Mouse (Mus musculus) T-helper 1 cell (primary cell): ENCODE measurements around the gene Gm49361.
"Not testable (repeated sequence)": the region's sequence is repeated elsewhere in the genome, so short reads cannot be mapped to it uniquely, and the experiment has no call there.

Source experiments
- in situ Hi-C: fragments of 300-600 bp; cut with MboI, MseI; formaldehyde crosslinking; loops from one replicate; pipeline ENCODE4 v1.15.1; 2025; ENCODE audit warnings: high pct_unique_total_duplicates

The Gm49361 gene

GRCm38 (mm10) chr14:57746001-57746771 lies at the start of gene Gm49361:
Gene Gm49361, minus strand, starts transcription at chr14:57746103.
- in situ Hi-C loops: no loop called here

- in situ Hi-C loops: no loop called here
Observed at GRCm38 (mm10) chr14:57791171-57791570, 45.3 kb upstream of the Gm49361 start.

- in situ Hi-C loops: no loop called here
Observed at GRCm38 (mm10) chr14:57789759-57790158, 43.9 kb upstream of the Gm49361 start.

- in situ Hi-C loops: no loop called here
Observed at GRCm38 (mm10) chr14:57789311-57789710, 43.4 kb upstream of the Gm49361 start.

GRCm38 (mm10) chr14:57787406-57787805 lies 41.5 kb upstream of the Gm49361 start:
- in situ Hi-C loops: no loop called here

- in situ Hi-C loops: no loop called here
Observed at GRCm38 (mm10) chr14:57772157-57772815, 26.4 kb upstream of the Gm49361 start.

GRCm38 (mm10) chr14:57769102-57769501 lies 23.2 kb upstream of the Gm49361 start:
- in situ Hi-C loops: no loop called here

- in situ Hi-C loops: no loop called here
Observed at GRCm38 (mm10) chr14:57760447-57761412, 14.8 kb upstream of the Gm49361 start.

GRCm38 (mm10) chr14:57758237-57758636 lies 12.3 kb upstream of the Gm49361 start, which contains the start of gene Lats2:
Gene Lats2, minus strand, starts transcription at chr14:57758388.
- in situ Hi-C loops: no loop called here

GRCm38 (mm10) chr14:57756094-57756493 lies 10.2 kb upstream of the Gm49361 start:
- in situ Hi-C loops: no loop called here

GRCm38 (mm10) chr14:57755661-57756060 lies 9.8 kb upstream of the Gm49361 start:
- in situ Hi-C loops: no loop called here

GRCm38 (mm10) chr14:57753351-57753992 lies 7.6 kb upstream of the Gm49361 start:
- in situ Hi-C loops: no loop called here

- in situ Hi-C loops: not testable (repeated sequence)
Observed at GRCm38 (mm10) chr14:57751006-57751405, 5.1 kb upstream of the Gm49361 start.

GRCm38 (mm10) chr14:57749501-57749900 lies 3.6 kb upstream of the Gm49361 start:
- in situ Hi-C loops: no loop called here

GRCm38 (mm10) chr14:57745291-57745969 lies 473 bp downstream of the Gm49361 start:
- in situ Hi-C loops: no loop called here

- in situ Hi-C loops: no loop called here
Observed at GRCm38 (mm10) chr14:57744547-57744946, 1.4 kb downstream of the Gm49361 start.

- in situ Hi-C loops: no loop called here
Observed at GRCm38 (mm10) chr14:57740651-57741050, 5.3 kb downstream of the Gm49361 start.

- in situ Hi-C loops: loop anchor here (10.0 kb wide), 1 partner anchor 652 kb away; no protein-coding TSS in a partner anchor
Observed at GRCm38 (mm10) chr14:57737089-57737488, 8.8 kb downstream of the Gm49361 start.

- in situ Hi-C loops: loop anchor here (10.0 kb wide), 1 partner anchor 651 kb away; no protein-coding TSS in a partner anchor
Observed at GRCm38 (mm10) chr14:57736141-57736540, 9.8 kb downstream of the Gm49361 start.

GRCm38 (mm10) chr14:57732668-57733293 lies 13.1 kb downstream of the Gm49361 start:
- in situ Hi-C loops: loop anchor here (10.0 kb wide), 1 partner anchor 648 kb away; no protein-coding TSS in a partner anchor
